Mouse (Mus musculus) lung, postnatal 0 days (tissue): ENCODE results near the gene Il1rl1.

Source experiments
- CTCF ChIP-seq: IDR thresholded peaks from 2 replicates; pipeline ENCODE4 v1.5.1; 2016; ENCODE audit warnings: antibody characterized with exemption, mild to moderate bottlenecking
- EP300 ChIP-seq: IDR thresholded peaks from 2 replicates; pipeline ENCODE4 v1.6.1; 2016; ENCODE audit warnings: antibody characterized with exemption, mild to moderate bottlenecking, control low read depth

DNA sequence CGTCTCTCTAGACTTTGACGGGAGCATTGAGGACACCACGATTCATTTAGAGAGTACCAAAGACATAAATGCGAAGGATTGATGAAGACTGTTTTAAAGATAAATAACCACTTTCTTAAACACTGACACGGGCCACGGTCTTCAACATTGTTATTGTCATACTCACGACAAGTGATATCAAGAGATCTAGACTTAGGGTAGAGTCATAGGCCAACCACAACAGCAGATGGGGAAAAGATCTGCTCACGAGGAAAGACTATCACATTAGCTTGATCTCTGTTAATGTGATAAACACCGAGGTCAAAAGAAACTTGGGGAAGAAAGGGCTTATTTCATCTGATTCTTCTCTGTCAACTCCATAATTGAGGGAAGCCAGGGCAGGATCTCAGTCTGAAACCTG lies 2.1 kb upstream of the Il1rl1 start:
- no peak for TF ChIP-seq CTCF
- no peak for TF ChIP-seq EP300
